Mouse (Mus musculus): ENCODE data around the gene Trmt112. TPM values are rescaled to one million over a fixed set of nuclear protein-coding genes. Genes with fewer than 3 reads are reported as not detected.

The Trmt112 gene
- polyA plus RNA-seq, 1 experiment from 2014 or later = 111 TPM

- peak; percentile 96 for ATAC-seq (ENCODE audit: insufficient read depth, low FRiP score)
- peak within 1 kb of the TSS; percentile 92 for H3K27ac ChIP-seq (ENCODE audit: low read length)
- no peaks in the 10 kb centered on the region; the same call in 1 of the 2 replicates for H3K9me3 ChIP-seq (replicated peaks; ENCODE audit: control insufficient read depth, low read length)
- WGBS = under 1% methylated on average over 65 of the region's 66 CpGs
- H3K9ac ChIP-seq (ENCODE audit: low read length) = peak within 1 kb of the TSS; percentile 93
- H3K4me2 ChIP-seq (ENCODE audit: low read depth, low read length) = peak within 1 kb of the TSS; percentile 87
- peak within 1 kb of the TSS; percentile 84 for H3K4me3 ChIP-seq (replicated peaks; ENCODE audit: low read length)
- H3K36me3 ChIP-seq (ENCODE audit: control insufficient read depth, insufficient read depth, low read length) = no peaks in the 10 kb centered on the region; the same call in 1 of the 2 replicates
- peaks cover 40% of the 10 kb centered on the region for H3K4me1 ChIP-seq (ENCODE audit: control insufficient read depth, insufficient read depth, low read length)
- peaks cover 31% of the 10 kb centered on the region for H3K27me3 ChIP-seq (ENCODE audit: control insufficient read depth, insufficient read depth, low read length)
Measured at GRCm38 (mm10) chr19:6921647-6922567, 12.4 kb downstream of the Trmt112 start, which contains the start of gene Esrra. Gene Esrra (minus strand): TSS chr19:6921813.

DNA sequence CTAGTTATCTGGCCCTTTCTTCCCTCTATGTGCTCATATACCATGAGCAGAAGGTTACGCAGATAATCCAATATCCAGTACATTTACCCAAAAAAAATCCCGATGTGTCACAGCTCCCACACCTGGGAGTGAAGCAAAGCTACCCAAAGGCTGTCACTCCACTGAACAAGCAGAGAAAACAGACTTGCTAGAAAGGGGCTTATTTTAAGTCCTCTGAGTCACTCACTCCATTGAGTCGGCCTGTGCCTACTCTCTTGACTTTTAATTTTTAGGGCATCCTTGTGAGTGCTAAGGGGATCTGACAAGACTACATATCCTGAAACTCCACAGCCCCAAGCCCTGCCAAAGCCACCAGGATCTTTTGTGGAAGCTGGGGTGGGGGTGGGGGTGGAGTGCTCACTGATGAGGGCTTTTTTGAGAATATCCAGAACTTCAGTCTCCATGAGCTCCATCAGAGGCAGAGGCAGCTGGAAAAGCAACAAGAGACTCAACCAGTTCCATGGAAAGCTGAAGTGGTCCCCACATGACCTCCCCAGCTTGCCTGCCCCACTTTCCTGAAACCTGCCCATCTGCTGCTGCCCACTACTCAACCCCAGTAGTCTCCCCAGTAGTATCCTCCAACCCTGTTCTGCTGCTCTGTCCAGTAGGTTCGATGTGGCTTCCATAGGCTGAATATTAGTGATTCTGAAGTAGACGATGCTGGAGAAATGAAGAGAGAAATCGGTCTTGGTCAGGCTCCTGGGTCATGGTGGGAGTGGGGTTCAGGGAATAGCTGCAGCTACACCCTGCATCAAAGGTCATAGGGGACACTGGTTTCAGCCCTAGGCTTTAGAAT lies 13.6 kb downstream of the Trmt112 start:
- no peak for ATAC-seq (ENCODE audit: insufficient read depth, low FRiP score)
- WGBS = 64% methylated on average over 6 of the region's 6 CpGs
- H3K4me2 ChIP-seq (ENCODE audit: low read depth, low read length) = no peak overlapping the region
- no peak overlapping the region for H3K4me3 ChIP-seq (replicated peaks; ENCODE audit: low read length)
- H3K27ac ChIP-seq (ENCODE audit: low read length) = no peak overlapping the region
- peaks cover 36% of the 10 kb centered on the region for H3K4me1 ChIP-seq (ENCODE audit: control insufficient read depth, insufficient read depth, low read length)
- no peak overlapping the region; the same call in 1 of the 2 replicates for H3K9ac ChIP-seq (ENCODE audit: low read length)
- H3K27me3 ChIP-seq (ENCODE audit: control insufficient read depth, insufficient read depth, low read length) = peaks cover 42% of the 10 kb centered on the region
- no peaks in the 10 kb centered on the region; the same call in 1 of the 2 replicates for H3K9me3 ChIP-seq (replicated peaks; ENCODE audit: control insufficient read depth, low read length)
- no peaks in the 10 kb centered on the region; the same call in 1 of the 2 replicates for H3K36me3 ChIP-seq (ENCODE audit: control insufficient read depth, insufficient read depth, low read length)

GRCm38 (mm10) chr19:6924461-6925306 lies 15.2 kb downstream of the Trmt112 start:
- Histone ChIP-seq H3K4me3 (replicated peaks; ENCODE audit: low read length) (peak overlapping the region; percentile 24), H3K27me3 (ENCODE audit: control insufficient read depth, insufficient read depth, low read length) (peaks cover 46% of the 10 kb centered on the region), H3K27ac (ENCODE audit: low read length) (no peak overlapping the region), H3K4me2 (ENCODE audit: low read depth, low read length) (peak overlapping the region; percentile 41), H3K9me3 (replicated peaks; ENCODE audit: control insufficient read depth, low read length) (no peaks in the 10 kb centered on the region; the same call in 1 of the 2 replicates), H3K36me3 (ENCODE audit: control insufficient read depth, insufficient read depth, low read length) (no peaks in the 10 kb centered on the region), H3K9ac (ENCODE audit: low read length) (peak overlapping the region; percentile 60), H3K4me1 (ENCODE audit: control insufficient read depth, insufficient read depth, low read length) (peaks cover 29% of the 10 kb centered on the region)
- WGBS = 5% methylated on average over 39 of the region's 39 CpGs
- no peak for ATAC-seq (ENCODE audit: insufficient read depth, low FRiP score)

- peaks cover 46% of the 10 kb centered on the region for H3K27me3 ChIP-seq (ENCODE audit: control insufficient read depth, insufficient read depth, low read length)
- H3K36me3 ChIP-seq (ENCODE audit: control insufficient read depth, insufficient read depth, low read length) = no peaks in the 10 kb centered on the region
- peak within 1 kb of the TSS; percentile 41 for H3K4me2 ChIP-seq (ENCODE audit: low read depth, low read length)
- WGBS = 4% methylated on average over 9 of the region's 9 CpGs
- H3K9me3 ChIP-seq (replicated peaks; ENCODE audit: control insufficient read depth, low read length) = no peaks in the 10 kb centered on the region; the same call in 1 of the 2 replicates
- H3K27ac ChIP-seq (ENCODE audit: low read length) = peak within 1 kb of the TSS; percentile 84
- ATAC-seq (ENCODE audit: insufficient read depth, low FRiP score) = no peak
- H3K4me3 ChIP-seq (replicated peaks; ENCODE audit: low read length) = peak within 1 kb of the TSS; percentile 24
- peaks cover 23% of the 10 kb centered on the region for H3K4me1 ChIP-seq (ENCODE audit: control insufficient read depth, insufficient read depth, low read length)
- peak within 1 kb of the TSS; percentile 60 for H3K9ac ChIP-seq (ENCODE audit: low read length)
Measured at GRCm38 (mm10) chr19:6925307-6925573, 15.7 kb downstream of the Trmt112 start, which contains the start of gene Catsperz. Gene Catsperz (minus strand): TSS chr19:6925380.

DNA sequence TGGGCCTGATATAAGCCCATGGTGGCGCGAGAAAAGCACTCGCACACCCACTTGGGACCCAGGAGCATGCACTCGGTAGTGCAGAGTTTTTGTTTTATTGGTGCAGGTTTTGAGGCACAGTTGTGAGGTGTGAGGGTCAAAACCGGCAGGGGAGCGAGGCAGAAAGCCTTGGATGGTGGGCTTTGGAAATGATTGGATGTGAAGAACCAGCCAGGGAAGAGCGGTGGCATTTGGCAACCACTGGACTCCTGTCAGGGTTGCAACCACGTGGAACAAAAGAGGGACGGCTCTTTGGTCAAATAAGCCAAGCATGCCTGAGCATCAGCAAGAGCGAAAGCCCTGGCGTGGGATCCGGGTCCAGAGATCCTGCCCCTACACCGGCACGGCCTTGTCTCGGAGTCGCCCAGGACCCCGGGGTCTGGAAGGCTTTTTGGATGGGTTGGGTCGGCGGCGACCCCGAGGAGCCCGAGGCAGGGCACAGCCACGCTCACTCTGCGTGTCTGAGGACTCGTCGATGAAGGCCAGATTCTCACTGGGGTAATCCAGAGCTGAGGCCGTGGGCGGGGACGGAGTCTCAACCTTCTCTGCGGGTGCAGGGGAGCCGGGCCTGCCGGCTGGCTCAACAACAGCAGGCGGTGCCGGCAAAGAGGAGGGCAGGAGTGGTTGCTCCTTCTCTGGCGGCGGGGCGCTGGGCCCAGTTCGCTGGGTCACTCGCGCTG lies 16.3 kb downstream of the Trmt112 start:
- 16% methylated on average over 40 of the region's 40 CpGs for WGBS
- Histone ChIP-seq H3K4me3 (replicated peaks; ENCODE audit: low read length) (peak overlapping the region; percentile 24), H3K27me3 (ENCODE audit: control insufficient read depth, insufficient read depth, low read length) (peaks cover 46% of the 10 kb centered on the region)

DNA sequence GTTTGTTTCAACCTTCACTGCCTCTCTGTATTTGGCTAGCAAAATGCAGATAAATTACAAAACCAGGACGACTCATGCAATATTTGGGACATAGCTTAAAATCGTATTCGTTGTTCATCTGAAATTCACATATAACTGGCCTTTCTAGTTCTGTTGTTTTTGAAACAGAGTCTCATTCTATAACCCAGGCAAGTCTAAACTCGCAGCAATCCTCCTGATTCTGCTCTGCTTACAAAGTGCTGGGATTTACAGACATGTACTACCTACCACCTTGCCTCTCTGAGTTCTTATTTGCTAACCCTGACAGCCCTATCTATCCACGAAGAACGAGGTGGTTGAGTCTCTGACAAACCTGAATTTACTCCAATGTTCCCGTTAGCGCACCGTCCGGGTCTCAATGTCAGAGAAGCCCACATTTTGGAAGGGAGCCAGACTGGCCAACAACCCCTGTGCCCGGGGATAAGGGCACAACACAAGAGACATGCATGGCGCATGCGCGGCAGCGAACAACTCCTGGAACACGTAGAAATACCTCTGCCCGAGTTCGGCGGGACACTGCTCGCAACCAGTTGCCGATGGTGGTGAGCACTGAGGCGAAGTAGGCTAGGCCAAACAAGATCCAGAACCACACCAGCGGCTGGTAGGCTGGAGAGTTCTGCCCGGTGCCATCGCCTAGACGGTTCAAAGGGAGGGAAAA lies 17.2 kb downstream of the Trmt112 start:
- WGBS = 13% methylated on average over 26 of the region's 26 CpGs
- peaks cover 16% of the 10 kb centered on the region for H3K4me1 ChIP-seq (ENCODE audit: control insufficient read depth, insufficient read depth, low read length)
- H3K27ac ChIP-seq (ENCODE audit: low read length) = peak overlapping the region; percentile 84
- peak overlapping the region; percentile 48 for H3K4me2 ChIP-seq (ENCODE audit: low read depth, low read length)
- peak overlapping the region; percentile 31 for H3K4me3 ChIP-seq (replicated peaks; ENCODE audit: low read length)
- H3K27me3 ChIP-seq (ENCODE audit: control insufficient read depth, insufficient read depth, low read length) = peaks cover 46% of the 10 kb centered on the region
- peak overlapping the region; percentile 15 for H3K9ac ChIP-seq (ENCODE audit: low read length)
- H3K36me3 ChIP-seq (ENCODE audit: control insufficient read depth, insufficient read depth, low read length) = no peaks in the 10 kb centered on the region
- H3K9me3 ChIP-seq (replicated peaks; ENCODE audit: control insufficient read depth, low read length) = no peaks in the 10 kb centered on the region; the same call in 1 of the 2 replicates
- no peak for ATAC-seq (ENCODE audit: insufficient read depth, low FRiP score)

More for the DNA sequence above, 16.3 kb downstream of the Trmt112 start:
- Histone ChIP-seq H3K9ac (ENCODE audit: low read length) (peak overlapping the region; percentile 60), H3K9me3 (replicated peaks; ENCODE audit: control insufficient read depth, low read length) (no peaks in the 10 kb centered on the region; the same call in 1 of the 2 replicates), H3K4me2 (ENCODE audit: low read depth, low read length) (peak overlapping the region; percentile 41), H3K4me1 (ENCODE audit: control insufficient read depth, insufficient read depth, low read length) (peaks cover 18% of the 10 kb centered on the region), H3K27ac (ENCODE audit: low read length) (peak overlapping the region; percentile 84), H3K36me3 (ENCODE audit: control insufficient read depth, insufficient read depth, low read length) (no peaks in the 10 kb centered on the region)
- ATAC-seq (ENCODE audit: insufficient read depth, low FRiP score) = no peak

- peak overlapping the region; percentile 48; the same call in 1 of the 2 replicates for H3K4me2 ChIP-seq (ENCODE audit: low read depth, low read length)
- peak overlapping the region; percentile 31 for H3K4me3 ChIP-seq (replicated peaks; ENCODE audit: low read length)
- no peaks in the 10 kb centered on the region; the same call in 1 of the 2 replicates for H3K9me3 ChIP-seq (replicated peaks; ENCODE audit: control insufficient read depth, low read length)
- H3K9ac ChIP-seq (ENCODE audit: low read length) = peak overlapping the region; percentile 15
- no peak for ATAC-seq (ENCODE audit: insufficient read depth, low FRiP score)
- peaks cover 16% of the 10 kb centered on the region for H3K4me1 ChIP-seq (ENCODE audit: control insufficient read depth, insufficient read depth, low read length)
- 15% methylated on average over 9 of the region's 9 CpGs for WGBS
- H3K27me3 ChIP-seq (ENCODE audit: control insufficient read depth, insufficient read depth, low read length) = peaks cover 57% of the 10 kb centered on the region
- no peaks in the 10 kb centered on the region for H3K36me3 ChIP-seq (ENCODE audit: control insufficient read depth, insufficient read depth, low read length)
- H3K27ac ChIP-seq (ENCODE audit: low read length) = no peak overlapping the region
Measured at GRCm38 (mm10) chr19:6928080-6928479, 18.6 kb downstream of the Trmt112 start.
